Mouse (Mus musculus) limb, embryonic 13.5 days (tissue): ENCODE results near the gene Dhx35. TPM values are rescaled to one million over a fixed set of nuclear protein-coding genes. Genes with fewer than 3 reads are reported as not detected.

Source experiments
- polyA plus RNA-seq: library from polyadenylated mRNA; unstranded; fragments of >200 nt; fragmentation: Nextera tagmentation; extraction: Ambion mirVana; gene quantifications from 2 replicates; pipeline ENCODE4 v1.2.1, GENCODE M21; 2015

Dhx35 gene
- polyA plus RNA-seq, 1 experiment from 2014 or later, result 13.8 TPM

Other genes starting within 250 kb of the Dhx35 start
- gene Slc32a1, start 184.0 kb upstream of the Dhx35 start, polyA plus RNA-seq, result not detected in 2 replicates
- gene Actr5, start 169.9 kb upstream of the Dhx35 start, polyA plus RNA-seq, result 12.4 and 14.1 TPM in 2 replicates
- 3.5 and 4.0 TPM in 2 replicates for gene Ppp1r16b, start 129.4 kb upstream of the Dhx35 start, polyA plus RNA-seq
- gene Fam83d, start 26.7 kb upstream of the Dhx35 start, polyA plus RNA-seq, result 43.6 and 49.4 TPM in 2 replicates